Mouse (Mus musculus): ENCODE measurements around the gene Alkbh7.

GRCm38 (mm10) chr17:57019693-57020092 lies 22.6 kb downstream of the Alkbh7 start:
- TF ChIP-seq CTCF (IDR thresholded peaks at IDR 0.05; ENCODE audit: insufficient read depth, low read depth, low read length) (no peak), POLR2A (IDR thresholded peaks at IDR 0.05; ENCODE audit: insufficient read depth, low read depth, low read length) (no peak)

All from olfactory bulb, adult 2 months (tissue).